ENCODE assay signal across 7 mouse cellular contexts in the genomic region with DNA sequence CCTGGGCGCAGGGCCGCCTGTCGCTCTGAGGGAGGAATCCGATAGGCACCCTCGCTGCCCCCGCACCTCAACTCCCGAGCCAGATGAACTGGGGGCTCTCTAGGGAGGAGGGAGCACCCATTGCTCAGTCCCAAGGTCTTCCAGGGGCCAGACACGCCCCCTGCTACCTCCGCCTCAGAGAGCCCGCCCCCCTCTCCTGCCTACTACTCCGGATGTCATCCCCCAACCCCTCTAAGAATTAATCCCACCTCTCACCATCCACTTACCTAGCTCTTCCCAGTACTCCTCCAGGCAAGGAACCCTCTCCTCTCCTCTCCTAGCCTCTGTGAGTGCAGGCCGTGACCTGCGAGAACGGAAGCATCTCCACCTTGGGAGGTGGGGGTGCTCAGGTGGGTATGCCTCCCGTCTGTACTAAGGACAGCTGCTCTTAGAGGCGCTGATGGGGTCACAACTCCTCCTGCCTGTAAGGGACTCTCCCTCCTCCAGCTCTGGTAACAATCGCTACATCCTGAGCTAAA. TPM values are rescaled to one million over a fixed set of nuclear protein-coding genes. Genes with fewer than 3 reads are reported as not detected.
DNase-seq lines count a peak whose midpoint lies in the region; ATAC-seq and TF ChIP-seq lines count a peak whose summit lies in the region.

TSS of gene Hpca (minus strand) at position 468 of the 518 bp plus-strand sequence.

- H3K4me2 ChIP-seq in lung, postnatal 0 days (replicated peaks; ENCODE audit: low read depth, low read length): peak within 1 kb of the TSS; percentile 61
- H3K4me2 ChIP-seq in forebrain, embryonic 16.5 days (ENCODE audit: low read length): peak within 1 kb of the TSS; percentile 54
- peak within 1 kb of the TSS; percentile 89 for H3K4me2 ChIP-seq in limb, embryonic 12.5 days
- peak within 1 kb of the TSS; percentile 93 for H3K4me2 ChIP-seq in stomach, embryonic 15.5 days

- H3K36me3 ChIP-seq in lung, postnatal 0 days (ENCODE audit: insufficient read depth, low read length): no peaks in the 10 kb centered on the region
- no peaks in the 10 kb centered on the region for H3K36me3 ChIP-seq in forebrain, embryonic 16.5 days (ENCODE audit: control insufficient read depth, insufficient read depth)
- H3K36me3 ChIP-seq in limb, embryonic 12.5 days: no peaks in the 10 kb centered on the region
- H3K36me3 ChIP-seq in stomach, embryonic 15.5 days: no peaks in the 10 kb centered on the region

- H3K27ac ChIP-seq in lung, postnatal 0 days (ENCODE audit: low read length): no peak within 1 kb of the TSS
- no peak within 1 kb of the TSS for H3K27ac ChIP-seq in forebrain, embryonic 16.5 days (ENCODE audit: low read length)
- no peak within 1 kb of the TSS for H3K27ac ChIP-seq in limb, embryonic 12.5 days
- H3K27ac ChIP-seq in stomach, embryonic 15.5 days: no peak within 1 kb of the TSS

- H3K4me3 ChIP-seq in lung, postnatal 0 days (ENCODE audit: low read depth, low read length): peak within 1 kb of the TSS; percentile 33
- H3K4me3 ChIP-seq in forebrain, embryonic 16.5 days (replicated peaks; ENCODE audit: low read length): peak within 1 kb of the TSS; percentile 45
- H3K4me3 ChIP-seq in limb, embryonic 12.5 days (replicated peaks): peak within 1 kb of the TSS; percentile 47
- H3K4me3 ChIP-seq in stomach, embryonic 15.5 days (replicated peaks): peak within 1 kb of the TSS; percentile 44

- TF ChIP-seq EP300 in lung, postnatal 0 days (IDR thresholded peaks at IDR 0.05): no peak

- H3K27me3 ChIP-seq in lung, postnatal 0 days (replicated peaks; ENCODE audit: insufficient read depth, low read length): peaks cover 22% of the 10 kb centered on the region
- no peaks in the 10 kb centered on the region for H3K27me3 ChIP-seq in forebrain, embryonic 16.5 days (replicated peaks; ENCODE audit: control insufficient read depth, insufficient read depth, low read length)
- peaks cover 89% of the 10 kb centered on the region for H3K27me3 ChIP-seq in limb, embryonic 12.5 days
- H3K27me3 ChIP-seq in stomach, embryonic 15.5 days (replicated peaks): peaks cover 34% of the 10 kb centered on the region

- TF ChIP-seq CTCF in lung, postnatal 0 days (IDR thresholded peaks at IDR 0.05): no peak

- no peaks in the 10 kb centered on the region for H3K9me3 ChIP-seq in lung, postnatal 0 days (ENCODE audit: low read length)
- no peaks in the 10 kb centered on the region for H3K9me3 ChIP-seq in forebrain, embryonic 16.5 days (ENCODE audit: control insufficient read depth, low read length)
- no peaks in the 10 kb centered on the region for H3K9me3 ChIP-seq in limb, embryonic 12.5 days
- no peaks in the 10 kb centered on the region for H3K9me3 ChIP-seq in stomach, embryonic 15.5 days

- DNase-seq in lung, postnatal 0 days (ENCODE audit: low spot score): no peak
- DNase-seq in lung, postnatal 25 days (ENCODE audit: low spot score): no peak
- DNase-seq in cerebellum, adult 18-20 months: no peak
- DNase-seq in urinary bladder, postnatal 10 days (ENCODE audit: low spot score): no peak

- no peak for ATAC-seq in lung, postnatal 0 days
- peak; percentile 11; the same call in 1 of the 2 replicates for ATAC-seq in forebrain, embryonic 16.5 days
- no peak for ATAC-seq in limb, embryonic 12.5 days (ENCODE audit: insufficient number of reproducible peaks, insufficient read depth, low FRiP score, low TSS enrichment, low read depth)
- no peak for ATAC-seq in stomach, embryonic 15.5 days (ENCODE audit: insufficient read depth, low FRiP score, low read depth)

- WGBS in lung, postnatal 0 days: 7% methylated on average over 11 of the region's 17 CpGs
- WGBS in forebrain, embryonic 16.5 days: 0% methylated on average over 16 of the region's 17 CpGs
- 1% methylated on average over 16 of the region's 17 CpGs for WGBS in limb, embryonic 12.5 days
- 1% methylated on average over 17 of the region's 17 CpGs for WGBS in stomach, embryonic 15.5 days

- H3K4me1 ChIP-seq in lung, postnatal 0 days (ENCODE audit: insufficient read depth, low read depth, low read length): peaks cover 3% of the 10 kb centered on the region; the same call in 1 of the 2 replicates
- H3K4me1 ChIP-seq in forebrain, embryonic 16.5 days (replicated peaks; ENCODE audit: control insufficient read depth, insufficient read depth, low read length): peaks cover 36% of the 10 kb centered on the region
- H3K4me1 ChIP-seq in limb, embryonic 12.5 days (replicated peaks): peaks cover 29% of the 10 kb centered on the region
- H3K4me1 ChIP-seq in stomach, embryonic 15.5 days: peaks cover 30% of the 10 kb centered on the region

- no peak within 1 kb of the TSS for H3K9ac ChIP-seq in lung, postnatal 0 days (replicated peaks; ENCODE audit: low read depth)
- peak within 1 kb of the TSS; percentile 50 for H3K9ac ChIP-seq in forebrain, embryonic 16.5 days (replicated peaks; ENCODE audit: low read depth, low read length)
- peak within 1 kb of the TSS; percentile 27; the same call in 1 of the 2 replicates for H3K9ac ChIP-seq in limb, embryonic 12.5 days (replicated peaks)
- H3K9ac ChIP-seq in stomach, embryonic 15.5 days: no peak within 1 kb of the TSS

RNA-seq across cellular contexts. Expression of gene Hpca, which starts in this region (rescaled TPM):
- 0.51 and 1.1 TPM in 2 replicates for polyA plus RNA-seq in lung, postnatal 0 days (2015; fragmentation: Nextera tagmentation; extraction: Ambion mirVana)
- 57.9 and 63.4 TPM in 2 replicates for polyA plus RNA-seq in forebrain, embryonic 16.5 days (2015; fragmentation: Nextera tagmentation; extraction: Ambion mirVana)
- polyA plus RNA-seq in limb, embryonic 12.5 days (2016; fragmentation: Nextera tagmentation; extraction: Ambion mirVana): 0.55 and 0.83 TPM in 2 replicates
- 2.4 and 2.7 TPM in 2 replicates for polyA plus RNA-seq in stomach, embryonic 15.5 days (2015; fragmentation: Nextera tagmentation; extraction: Ambion mirVana)

Comparison
In these comparisons a context has a peak if more than half of its experiments do, and no peak if none do; other contexts are left out.
1. RNA of gene Hpca (polyA plus RNA-seq): 57.9 to 63.4 TPM in forebrain, embryonic 16.5 days; 2.4 to 2.7 TPM in stomach, embryonic 15.5 days, 0.55 to 0.83 TPM in limb, embryonic 12.5 days and 0.51 to 1.1 TPM in lung, postnatal 0 days; every median in the first group is over 10 times any median in the second.
2. H3K9ac ChIP-seq: peak in forebrain, embryonic 16.5 days (single experiment) and limb, embryonic 12.5 days (single experiment); none in lung, postnatal 0 days (single experiment) and stomach, embryonic 15.5 days (single experiment).
3. Peak in every context shown above with its lines, with median percentiles within 50 percentile points of each other: H3K4me2 ChIP-seq and H3K4me3 ChIP-seq.